ENCODE assay signal across 7 mouse cellular contexts in genomic region chr8:71273151-71273510, GRCm38 (mm10). TPM values are rescaled to one million over a fixed set of nuclear protein-coding genes. Genes with fewer than 3 reads are reported as not detected.
A peak's percentile ranks its signal among the peaks of the same experiment; 100 is the strongest.
DNase-seq lines count a peak whose midpoint lies in the region; ATAC-seq and TF ChIP-seq lines count a peak whose summit lies in the region.

No protein-coding gene starts in this region.

- H3K4me3 ChIP-seq in limb, embryonic 11.5 days (ENCODE audit: low read depth, low read length) = peak overlapping the region; percentile 75
- peak overlapping the region; percentile 92 for H3K4me3 ChIP-seq in midbrain, embryonic 10.5 days

- intact Hi-C loops in gastrocnemius, postnatal 14 days (cut with DNase I; ENCODE audit: low total_unique reads) = loop anchor here (5.0 kb wide), 1 partner anchor 54 kb away; no protein-coding TSS in a partner anchor

- peaks cover 7% of the 10 kb centered on the region for H3K4me1 ChIP-seq in limb, embryonic 11.5 days (ENCODE audit: control insufficient read depth, insufficient read depth, low read length)
- peaks cover 37% of the 10 kb centered on the region for H3K4me1 ChIP-seq in midbrain, embryonic 10.5 days

- no peak for TF ChIP-seq CTCF in Patski (IDR thresholded peaks at IDR 0.05)

- peak; percentile 24 for ATAC-seq in Patski
- peak; percentile 24 for ATAC-seq in common myeloid progenitor, adult 5-6 weeks (replicated peaks; ENCODE audit: low read depth, poor library complexity, severe bottlenecking)
- ATAC-seq in inflammation-experienced regulatory T-cells, adult 6 months = peak; percentile 5
- no peak for ATAC-seq in limb, embryonic 11.5 days (ENCODE audit: insufficient number of reproducible peaks, low FRiP score, low TSS enrichment, low read depth)

- peak overlapping the region; percentile 80 for H3K4me2 ChIP-seq in limb, embryonic 11.5 days (ENCODE audit: low read depth, severe bottlenecking)

- H3K9ac ChIP-seq in limb, embryonic 11.5 days (ENCODE audit: low read length) = peak overlapping the region; percentile 77

- WGBS in limb, embryonic 11.5 days = 0% methylated on average over 14 of the region's 14 CpGs
- 2% methylated on average over 14 of the region's 14 CpGs for WGBS in midbrain, embryonic 10.5 days

- H3K27ac ChIP-seq in limb, embryonic 11.5 days (replicated peaks; ENCODE audit: low read depth, low read length) = peak overlapping the region; percentile 26; the same call in 1 of the 2 replicates
- peak overlapping the region; percentile 89 for H3K27ac ChIP-seq in midbrain, embryonic 10.5 days (replicated peaks)

- in situ Hi-C loops in Patski (cut with MboI; ENCODE audit: low pct_unique_long_range_greater_than_20kb) = loop anchor here (25.0 kb wide), 1 partner anchor 261 kb away; no protein-coding TSS in a partner anchor

- no peaks in the 10 kb centered on the region for H3K27me3 ChIP-seq in Patski
- no peaks in the 10 kb centered on the region for H3K27me3 ChIP-seq in limb, embryonic 11.5 days (ENCODE audit: control insufficient read depth, insufficient read depth, low read length)
- H3K27me3 ChIP-seq in midbrain, embryonic 10.5 days (ENCODE audit: low read depth, poor library complexity, severe bottlenecking) = no peaks in the 10 kb centered on the region

- POLR2A ChIA-PET in Patski (lab: Charles Lee) = interaction anchor here (0.8 to 1.5 kb wide), 4 partner anchors 17 to 41 kb away, joined by 3 to 6 read pairs (median 6); no protein-coding TSS in a partner anchor

- no peak for DNase-seq in Patski (ENCODE audit: low read depth, low spot score)
- DNase-seq in gastrocnemius, postnatal 14 days = peak; percentile 66
- DNase-seq in limb, embryonic 11.5 days (ENCODE audit: low spot score) = no peak
- DNase-seq in midbrain, embryonic 10.5 days (ENCODE audit: low spot score) = peak; percentile 54
- DNase-seq in right cerebral cortex, postnatal 4 days = peak; percentile 14

- H3K9me3 ChIP-seq in limb, embryonic 11.5 days (ENCODE audit: control insufficient read depth, low read length) = no peaks in the 10 kb centered on the region
- H3K9me3 ChIP-seq in midbrain, embryonic 10.5 days (replicated peaks) = no peaks in the 10 kb centered on the region

- CTCF ChIA-PET in Patski (lab: Charles Lee) = interaction anchor here (1.5 kb wide), 1 partner anchor 39 kb away, joined by 4 read pairs; no protein-coding TSS in a partner anchor

- H3K36me3 ChIP-seq in limb, embryonic 11.5 days (ENCODE audit: control insufficient read depth, insufficient read depth, low read length) = no peaks in the 10 kb centered on the region; the same call in 1 of the 2 replicates
- peaks cover 10% of the 10 kb centered on the region; the same call in 1 of the 2 replicates for H3K36me3 ChIP-seq in midbrain, embryonic 10.5 days

RNA-seq across cellular contexts. Expression of gene Haus8, which starts 0.4 kb away (rescaled TPM):
- 33.8 TPM for polyA plus RNA-seq in Patski (2021)
- total RNA-seq in common myeloid progenitor, adult 5-6 weeks (2017) = 40.1 and 64.0 TPM in 2 replicates
- total RNA-seq in gastrocnemius, postnatal 14 days (2021) = 1 to 10 TPM; 6.4 to 8.2 TPM
- 10 to 100 TPM; 26.5 to 53.0 (median 32.5) TPM for polyA plus RNA-seq in inflammation-experienced regulatory T-cells, adult 6 months (2017; shearing (Covaris generic))
- 66.8 and 70.3 TPM in 2 replicates for polyA plus RNA-seq in limb, embryonic 11.5 days (2014; fragmentation: Nextera tagmentation; extraction: Ambion mirVana)
- 60.8 and 61.4 TPM in 2 replicates for polyA plus RNA-seq in midbrain, embryonic 10.5 days (2016; fragmentation: Nextera tagmentation; extraction: Ambion mirVana)

RNA-seq across cellular contexts. Expression of gene Myo9b, which starts 0.6 kb away (rescaled TPM):
- polyA plus RNA-seq in Patski (2021) = 71.2 TPM
- 32.7 and 33.5 TPM in 2 replicates for total RNA-seq in common myeloid progenitor, adult 5-6 weeks (2017)
- 10 to 100 TPM; 12.7 to 15.0 TPM for total RNA-seq in gastrocnemius, postnatal 14 days (2021)
- polyA plus RNA-seq in inflammation-experienced regulatory T-cells, adult 6 months (2017; shearing (Covaris generic)) = 10 to 100 TPM; 18.3 to 20.4 (median 19.4) TPM
- polyA plus RNA-seq in limb, embryonic 11.5 days (2014; fragmentation: Nextera tagmentation; extraction: Ambion mirVana) = 23.0 and 25.3 TPM in 2 replicates
- polyA plus RNA-seq in midbrain, embryonic 10.5 days (2016; fragmentation: Nextera tagmentation; extraction: Ambion mirVana) = 24.6 and 25.3 TPM in 2 replicates

Comparison
In these comparisons a context has a peak if more than half of its experiments do, and no peak if none do; other contexts are left out.
1. DNase-seq: peak in gastrocnemius, postnatal 14 days (single experiment), midbrain, embryonic 10.5 days (single experiment) and right cerebral cortex, postnatal 4 days (single experiment); none in Patski (single experiment) and limb, embryonic 11.5 days (single experiment).